ENCODE assay signal across 16 mouse cellular contexts in genomic region chr2:3603181-3603580, GRCm38 (mm10). TPM values are rescaled to one million over a fixed set of nuclear protein-coding genes. Genes with fewer than 3 reads are reported as not detected.
A peak's percentile ranks its signal among the peaks of the same experiment; 100 is the strongest.
DNase-seq lines count a peak whose midpoint lies in the region; ATAC-seq and TF ChIP-seq lines count a peak whose summit lies in the region.
"Had no signal": no experiment of that assay in that cellular context is flagged by ENCODE, and none has a peak within 500 bp of the region (broad histone marks: within the 10 kb centered on the region; RNA-seq: fewer than 3 reads in every experiment).

No protein-coding gene starts in this region.

- H3K4me3 ChIP-seq in liver, adult 2 months (ENCODE audit: insufficient read depth, low read depth, low read length), result no peak overlapping the region
- H3K4me3 ChIP-seq in liver, embryonic 11.5 days (ENCODE audit: low read depth, low read length), result no peak overlapping the region
- H3K4me3 ChIP-seq: embryonic facial prominence, embryonic 12.5 days; forebrain, embryonic 15.5 days; heart, adult 2 months; hindbrain, embryonic 15.5 days had no signal

- H3K9me3 ChIP-seq in liver, embryonic 11.5 days (ENCODE audit: control insufficient read depth, low read length), result no peaks in the 10 kb centered on the region
- H3K9me3 ChIP-seq: embryonic facial prominence, embryonic 12.5 days; forebrain, embryonic 15.5 days; hindbrain, embryonic 15.5 days had no signal

- no peak overlapping the region for H3K9ac ChIP-seq in liver, adult 2 months (ENCODE audit: low read depth, low read length)
- H3K9ac ChIP-seq in liver, embryonic 11.5 days (ENCODE audit: low read depth, low read length), result no peak overlapping the region
- H3K9ac ChIP-seq: embryonic facial prominence, embryonic 12.5 days; forebrain, embryonic 15.5 days; hindbrain, embryonic 15.5 days had no signal

- ATAC-seq in liver, embryonic 11.5 days (replicated peaks; ENCODE audit: low FRiP score), result no peak
- ATAC-seq: forebrain, embryonic 15.5 days had no signal

- no peak overlapping the region for H3K27ac ChIP-seq in liver, adult 2 months (replicated peaks; ENCODE audit: insufficient read depth, low read depth, low read length)
- H3K27ac ChIP-seq in liver, embryonic 11.5 days (ENCODE audit: low read depth, low read length), result no peak overlapping the region
- H3K27ac ChIP-seq: embryonic facial prominence, embryonic 12.5 days; forebrain, embryonic 15.5 days; heart, adult 2 months; hindbrain, embryonic 15.5 days had no signal

- H3K27me3 ChIP-seq in liver, adult 2 months (ENCODE audit: control insufficient read depth, insufficient read depth, low read length), result no peaks in the 10 kb centered on the region
- H3K27me3 ChIP-seq in liver, embryonic 11.5 days (replicated peaks; ENCODE audit: control insufficient read depth, insufficient read depth, low read length), result no peaks in the 10 kb centered on the region
- H3K27me3 ChIP-seq: embryonic facial prominence, embryonic 12.5 days; forebrain, embryonic 15.5 days; hindbrain, embryonic 15.5 days had no signal

- no peak for TF ChIP-seq CTCF in liver, adult 2 months (IDR thresholded peaks at IDR 0.05; ENCODE audit: low read depth, low read length)

- DNase-seq in cerebellum, adult 8-10 months, result peak; percentile 32
- no peak for DNase-seq in cerebellum, postnatal 4 days (ENCODE audit: low spot score in 2 of 2)
- peak; percentile 48 for DNase-seq in liver, adult 2 months (ENCODE audit: extremely low read depth, low read depth, low spot score)
- no peak for DNase-seq in liver, embryonic 11.5 days (ENCODE audit: low spot score)
- DNase-seq in cerebellum, adult 9-11 months, result peak; percentile 59
- DNase-seq in cerebellum, postnatal 14 days, result peak; percentile 53 to 66
- DNase-seq in adrenal gland, adult 8-10 months, result no peak
- DNase-seq: adrenal gland, adult 2 months; gastrocnemius, postnatal 10 days; heart, adult 2 months; kidney, adult 11 months; kidney, adult 9 months had no signal

- H3K36me3 ChIP-seq in liver, adult 2 months (ENCODE audit: control insufficient read depth, insufficient read depth, low read length), result no peaks in the 10 kb centered on the region
- no peaks in the 10 kb centered on the region for H3K36me3 ChIP-seq in liver, embryonic 11.5 days (ENCODE audit: control insufficient read depth, insufficient read depth, low read length)
- H3K36me3 ChIP-seq: embryonic facial prominence, embryonic 12.5 days; forebrain, embryonic 15.5 days; hindbrain, embryonic 15.5 days had no signal

- no peaks in the 10 kb centered on the region for H3K79me2 ChIP-seq in liver, adult 2 months (ENCODE audit: control insufficient read depth, insufficient read depth, low read length)

- 61% methylated on average over 5 of the region's 5 CpGs for WGBS in liver, adult 2 months
- WGBS in liver, embryonic 11.5 days, result 79% methylated on average over 5 of the region's 5 CpGs

- H3K4me1 ChIP-seq in liver, adult 2 months (ENCODE audit: control insufficient read depth, insufficient read depth, low read length), result no peaks in the 10 kb centered on the region
- H3K4me1 ChIP-seq in liver, embryonic 11.5 days (replicated peaks; ENCODE audit: control insufficient read depth, insufficient read depth, low read length), result no peaks in the 10 kb centered on the region
- H3K4me1 ChIP-seq: embryonic facial prominence, embryonic 12.5 days; forebrain, embryonic 15.5 days; hindbrain, embryonic 15.5 days had no signal

- H3K4me2 ChIP-seq in liver, embryonic 11.5 days, result no peak overlapping the region
- H3K4me2 ChIP-seq: embryonic facial prominence, embryonic 12.5 days; forebrain, embryonic 15.5 days; heart, embryonic 11.5 days; hindbrain, embryonic 15.5 days had no signal

- TF ChIP-seq POLR2A in liver, adult 2 months (IDR thresholded peaks at IDR 0.05; ENCODE audit: extremely low read depth, insufficient read depth, low read length), result no peak

RNA-seq across cellular contexts. Expression of gene Fam107b, which starts 32.9 kb away (rescaled TPM):
- 50.6 and 68.6 TPM in 2 replicates for total RNA-seq in liver, adult 2 months (2014; rRNA removed)
- 13.7 and 18.3 TPM in 2 replicates for polyA plus RNA-seq in liver, adult 2 months (2012; rRNA removed)
- polyA plus RNA-seq in liver, embryonic 11.5 days (2014; fragmentation: Nextera tagmentation; extraction: Ambion mirVana), result 36.0 and 36.3 TPM in 2 replicates
- 10 to 100 TPM in 3 of 4 experiments, 1 to 10 TPM in 1; 9.5 to 20.1 (median 14.6) TPM for total RNA-seq in adrenal gland, adult 8-10 months (2022)

Comparison
In these comparisons a context has a peak if more than half of its experiments do, and no peak if none do; other contexts are left out.
1. DNase-seq: peak in cerebellum, adult 8-10 months (single experiment), liver, adult 2 months (single experiment), cerebellum, adult 9-11 months (single experiment) and cerebellum, postnatal 14 days (2 of 2); none in cerebellum, postnatal 4 days (0 of 2), liver, embryonic 11.5 days (single experiment) and adrenal gland, adult 8-10 months (single experiment).